Mouse (Mus musculus) T-helper 1 cell (primary cell): ENCODE results near the gene B230307C23Rik.
"Not testable (repeated sequence)": the region's sequence is repeated elsewhere in the genome, so short reads cannot be mapped to it uniquely, and the experiment has no call there.

Experiments used
- in situ Hi-C: fragments of 300-600 bp; cut with MboI, MseI; formaldehyde crosslinking; loops from one replicate; pipeline ENCODE4 v1.15.1; 2025; ENCODE audit warnings: high pct_unique_total_duplicates

B230307C23Rik gene

GRCm38 (mm10) chr16:97997383-97997731 lies 242 bp downstream of the B230307C23Rik start:
- in situ Hi-C loops: loop anchor here (5.0 kb wide), 2 partner anchors 35 to 85 kb away; partner anchors contain the start of genes A630089N07Rik, C2cd2 and Zbtb21

- in situ Hi-C loops: no loop called here
These were observed 25.0 kb downstream of the B230307C23Rik start for GRCm38 (mm10) chr16:98022081-98022480.

- in situ Hi-C loops: no loop called here
These were observed 25.7 kb downstream of the B230307C23Rik start for GRCm38 (mm10) chr16:98022657-98023345.

GRCm38 (mm10) chr16:98026186-98026585 lies 29.1 kb downstream of the B230307C23Rik start:
- in situ Hi-C loops: not testable (repeated sequence)

- in situ Hi-C loops: not testable (repeated sequence)
These were observed 37.9 kb downstream of the B230307C23Rik start for GRCm38 (mm10) chr16:98034971-98035370.

- in situ Hi-C loops: loop anchor here (5.0 kb wide), 1 partner anchor 56 kb away; no protein-coding TSS in a partner anchor
These were observed 44.6 kb downstream of the B230307C23Rik start for GRCm38 (mm10) chr16:98041676-98042075.

- in situ Hi-C loops: not testable (repeated sequence)
These were observed 82.3 kb downstream of the B230307C23Rik start for GRCm38 (mm10) chr16:98079382-98079781.

- in situ Hi-C loops: loop anchor here (5.0 kb wide), 1 partner anchor 84 kb away; the partner anchor contains the start of gene B230307C23Rik
These were observed 84.0 kb downstream of the B230307C23Rik start for GRCm38 (mm10) chr16:98081140-98081539.
